Mouse (Mus musculus) heart, embryonic 14.5 days (tissue): Measurements from ENCODE around the gene Smpd3. TPM values are rescaled to one million over a fixed set of nuclear protein-coding genes. Genes with fewer than 3 reads are reported as not detected.

Experiments used
- ATAC-seq: fragments of 200-750 bp; cut with Nextera tagmentation; 2 replicates; pipeline ENCODE4 v1.8.0; 2017; ENCODE audit warnings: low read depth, moderate TSS enrichment; ENCODE audit not compliant: insufficient number of reproducible peaks, insufficient read depth, low FRiP score
- H3K27ac ChIP-seq, 2 experiments: fragments of 200-500 bp in 1 of 2; fragments of 300-500 bp in 1 of 2; sonication (generic) in 1 of 2; replicated peaks in 1 of 2; 2 replicates each; pipeline ENCODE4 v1.5.1; 2012 to 2014; ENCODE audit warnings: low read depth in 2 of 2, low read length in 2 of 2, control low read depth in 1 of 2, mild to moderate bottlenecking in 1 of 2, mixed read lengths in 1 of 2; ENCODE audit not compliant: control insufficient read depth in 1 of 2, insufficient read depth in 1 of 2
- H3K27me3 ChIP-seq: fragments of 300-500 bp; sonication (generic); 2 replicates; pipeline ENCODE4 v1.6.1; 2014; ENCODE audit warnings: mild to moderate bottlenecking, low read length, control low read depth; ENCODE audit not compliant: control insufficient read depth, insufficient read depth
- H3K36me3 ChIP-seq: fragments of 300-500 bp; sonication (generic); 2 replicates; pipeline ENCODE4 v1.6.1; 2014; ENCODE audit warnings: mild to moderate bottlenecking, control low read depth, low read length, mixed read lengths; ENCODE audit not compliant: control insufficient read depth, insufficient read depth
- H3K4me1 ChIP-seq, 2 experiments: fragments of 200-500 bp in 1 of 2; fragments of 300-500 bp in 1 of 2; sonication (generic) in 1 of 2; 2 replicates each; pipeline ENCODE4 v1.6.1; 2012 to 2014; ENCODE audit warnings: low read length in 2 of 2, control low read depth in 1 of 2, mixed read lengths in 1 of 2; ENCODE audit not compliant: control insufficient read depth in 2 of 2, insufficient read depth in 2 of 2
- H3K4me2 ChIP-seq: fragments of 300-500 bp; sonication (generic); 2 replicates; pipeline ENCODE4 v1.6.1; 2014; ENCODE audit warnings: mild to moderate bottlenecking, low read length
- H3K4me3 ChIP-seq, 2 experiments: fragments of 200-500 bp in 1 of 2; fragments of 300-500 bp in 1 of 2; sonication (generic) in 1 of 2; 2 replicates each; pipeline ENCODE4 v1.5.1; 2012 to 2014; ENCODE audit warnings: low read length in 2 of 2, mild to moderate bottlenecking in 2 of 2, control low read depth in 1 of 2, low read depth in 1 of 2, moderate library complexity in 1 of 2; ENCODE audit not compliant: control insufficient read depth in 1 of 2, insufficient read depth in 1 of 2
- H3K9ac ChIP-seq: fragments of 300-500 bp; sonication (generic); 2 replicates; pipeline ENCODE4 v1.6.1; 2014; ENCODE audit warnings: mild to moderate bottlenecking, low read length
- H3K9me3 ChIP-seq: fragments of 300-500 bp; sonication (generic); 2 replicates; pipeline ENCODE4 v1.6.1; 2016; ENCODE audit warnings: low read length, control low read depth; ENCODE audit not compliant: control insufficient read depth
- WGBS: fragments of 180-500 bp; shearing (Covaris S2); extraction: QIAGEN DNeasy Blood & Tissue Kit; methylation state at CpG from one replicate; pipeline ENCODE4 v1.1.7; 2014; 5-methylcytosine and 5-hydroxymethylcytosine counted together
- polyA plus RNA-seq: library from polyadenylated mRNA; unstranded; fragments of >200 nt; fragmentation: Nextera tagmentation; extraction: Ambion mirVana; gene quantifications from 2 replicates; pipeline ENCODE4 v1.2.1, GENCODE M21; 2014

The Smpd3 gene
- polyA plus RNA-seq, 1 experiment from 2014 or later = 1.9 TPM

DNA sequence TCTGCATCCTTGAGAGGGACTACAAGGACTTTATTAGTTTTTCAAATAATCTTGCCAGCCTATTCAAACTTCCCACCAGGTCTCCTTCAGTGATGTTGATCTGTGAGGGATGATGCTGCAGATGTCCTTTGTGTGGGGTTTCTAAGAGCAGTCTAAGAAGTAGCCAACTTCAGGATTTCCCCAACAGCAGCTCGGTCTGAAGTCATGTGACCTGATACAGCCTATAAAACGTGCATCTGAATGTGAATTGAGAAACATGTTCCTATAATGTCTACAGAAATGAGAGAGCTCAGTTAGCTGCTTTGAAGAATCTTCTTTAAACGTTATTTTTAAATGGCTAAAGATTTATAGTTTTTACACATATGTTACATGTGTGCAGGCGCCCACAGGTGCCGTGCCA, 5.7 kb upstream of the Smpd3 start:
- Histone ChIP-seq H3K27ac (no peak overlapping the region), H3K9me3 (no peaks in the 10 kb centered on the region), H3K36me3 (no peaks in the 10 kb centered on the region), H3K4me1 (peaks cover 7 to 11% of the 10 kb centered on the region in 2 experiments; a peak in 3 of 4 replicates), H3K9ac (no peak overlapping the region), H3K27me3 (no peaks in the 10 kb centered on the region), H3K4me3 (no peak overlapping the region), H3K4me2 (no peak overlapping the region)
- no peak for ATAC-seq
- WGBS = 72% methylated on average over 5 of the region's 5 CpGs

DNA sequence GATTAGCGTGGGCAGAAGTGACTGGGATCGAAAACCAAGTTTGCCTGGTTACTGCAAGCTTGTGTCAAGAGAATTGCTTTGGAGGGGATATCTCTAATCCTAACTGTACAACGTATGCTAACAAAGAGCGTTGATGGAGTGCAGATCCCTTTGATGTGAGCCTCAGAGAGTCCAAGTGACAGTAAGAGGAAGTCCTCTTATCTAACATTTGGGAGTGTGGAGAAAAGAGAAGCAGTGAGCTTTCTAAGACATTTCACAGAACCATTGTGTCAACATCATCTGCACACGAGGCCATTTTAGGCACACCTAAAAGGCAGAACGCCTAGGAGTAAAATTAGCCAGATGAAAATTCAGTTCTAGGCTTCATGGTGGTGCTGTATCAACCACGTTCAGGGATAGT, 5.0 kb upstream of the Smpd3 start:
- ATAC-seq = no peak
- Histone ChIP-seq H3K9ac (no peak overlapping the region), H3K36me3 (no peaks in the 10 kb centered on the region), H3K4me2 (no peak overlapping the region), H3K27ac (no peak overlapping the region), H3K4me3 (no peak overlapping the region), H3K27me3 (no peaks in the 10 kb centered on the region), H3K4me1 (peaks cover 7 to 13% of the 10 kb centered on the region in 2 experiments; a peak in 3 of 4 replicates), H3K9me3 (no peaks in the 10 kb centered on the region)
- 4% methylated on average over 7 of the region's 7 CpGs for WGBS

DNA sequence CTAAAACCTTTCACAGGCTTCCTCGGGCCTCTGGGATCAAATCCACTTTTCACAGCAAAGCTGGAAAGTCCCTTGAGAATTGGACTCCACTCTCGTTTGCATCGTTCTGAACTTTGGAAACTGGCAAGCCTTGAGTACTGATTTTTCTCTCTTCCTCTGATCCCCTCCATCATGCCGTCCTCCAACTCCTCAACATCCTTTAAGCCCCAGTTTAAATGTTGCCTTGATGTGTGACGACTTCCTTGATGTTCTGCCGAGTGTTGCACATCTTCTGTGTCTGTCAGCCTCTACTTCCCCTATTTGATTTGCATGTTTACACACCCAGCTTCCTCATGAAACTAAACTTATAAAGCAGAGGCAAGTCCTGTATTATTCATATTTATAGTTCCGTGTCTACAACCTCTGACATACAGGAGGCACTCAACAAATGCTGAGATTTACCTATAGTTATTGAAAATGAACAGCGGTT, 987 bp upstream of the Smpd3 start:
- Histone ChIP-seq H3K4me3 (peak overlapping the region; percentile 52 to 55; a peak in 3 of 4 replicates), H3K4me2 (peak overlapping the region; percentile 63), H3K27me3 (peaks cover 35% of the 10 kb centered on the region), H3K9me3 (no peaks in the 10 kb centered on the region), H3K9ac (peak overlapping the region; percentile 64), H3K36me3 (no peaks in the 10 kb centered on the region), H3K4me1 (peaks cover 7 to 19% of the 10 kb centered on the region in 2 experiments; a peak in 3 of 4 replicates), H3K27ac (0 out of 4 replicates have a peak overlapping the region, but pooled peaks of 1 of the 2 experiments have one; percentile 14)
- no peak for ATAC-seq
- 37% methylated on average over 8 of the region's 8 CpGs for WGBS

DNA sequence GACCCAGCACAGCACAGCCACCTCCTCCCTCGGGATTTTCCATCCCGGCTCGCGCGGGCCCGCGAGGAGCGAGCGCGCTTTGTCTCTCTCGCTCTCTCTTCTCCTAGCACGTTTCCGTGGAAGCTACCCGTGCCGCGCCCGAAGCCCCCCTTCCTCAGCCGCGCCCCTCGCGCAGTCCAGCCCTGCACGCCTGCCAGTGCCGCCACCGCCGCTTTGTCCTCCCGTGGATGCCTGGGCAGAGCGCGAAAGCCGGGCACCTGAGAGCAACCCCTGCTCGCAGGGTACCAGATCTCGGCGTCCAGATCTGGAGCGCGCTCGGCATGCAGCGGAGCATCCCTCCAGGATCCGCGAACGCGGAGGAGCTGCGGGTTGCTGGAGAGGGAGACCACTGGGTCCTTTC, 1.2 kb downstream of the Smpd3 start:
- H3K27ac ChIP-seq = no peak overlapping the region
- peak overlapping the region; percentile 31 for H3K4me2 ChIP-seq
- H3K36me3 ChIP-seq = no peaks in the 10 kb centered on the region
- H3K4me1 ChIP-seq = peaks cover 3 to 12% of the 10 kb centered on the region in 2 experiments; a peak in 2 of 4 replicates
- WGBS = 6% methylated on average over 40 of the region's 41 CpGs
- no peaks in the 10 kb centered on the region for H3K9me3 ChIP-seq
- H3K27me3 ChIP-seq = peaks cover 38% of the 10 kb centered on the region
- peak overlapping the region in 1 of 2 experiments; percentile 6; a peak in 1 of 4 replicates for H3K4me3 ChIP-seq
- H3K9ac ChIP-seq = no peak overlapping the region
- ATAC-seq = no peak

DNA sequence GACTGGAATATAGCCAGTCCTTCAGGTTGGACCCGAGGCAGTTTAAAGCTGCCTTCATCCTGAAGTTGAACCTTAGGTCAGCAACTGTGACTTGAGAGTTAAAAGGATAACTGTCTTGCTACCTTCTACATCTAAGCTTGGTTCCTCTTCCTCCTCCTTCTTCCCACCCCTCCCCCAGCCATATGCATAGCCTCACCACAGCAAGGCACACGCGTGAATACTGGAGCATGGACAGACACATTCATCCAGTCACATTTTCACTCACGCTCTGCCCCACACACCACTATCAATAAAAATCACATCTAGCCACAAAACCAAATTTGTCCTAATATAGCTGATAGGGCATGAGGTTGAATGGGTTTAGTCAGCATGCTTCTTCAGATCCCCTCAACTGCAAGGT, 1.8 kb downstream of the Smpd3 start:
- Histone ChIP-seq H3K4me2 (peak overlapping the region; percentile 31; the same call in 1 of the 2 replicates), H3K4me1 (peaks cover 3 to 12% of the 10 kb centered on the region in 2 experiments; a peak in 2 of 4 replicates), H3K9ac (no peak overlapping the region), H3K27ac (no peak overlapping the region), H3K27me3 (peaks cover 38% of the 10 kb centered on the region), H3K9me3 (no peaks in the 10 kb centered on the region), H3K4me3 (no peak overlapping the region), H3K36me3 (no peaks in the 10 kb centered on the region)
- no peak for ATAC-seq
- 73% methylated on average over 4 of the region's 4 CpGs for WGBS

DNA sequence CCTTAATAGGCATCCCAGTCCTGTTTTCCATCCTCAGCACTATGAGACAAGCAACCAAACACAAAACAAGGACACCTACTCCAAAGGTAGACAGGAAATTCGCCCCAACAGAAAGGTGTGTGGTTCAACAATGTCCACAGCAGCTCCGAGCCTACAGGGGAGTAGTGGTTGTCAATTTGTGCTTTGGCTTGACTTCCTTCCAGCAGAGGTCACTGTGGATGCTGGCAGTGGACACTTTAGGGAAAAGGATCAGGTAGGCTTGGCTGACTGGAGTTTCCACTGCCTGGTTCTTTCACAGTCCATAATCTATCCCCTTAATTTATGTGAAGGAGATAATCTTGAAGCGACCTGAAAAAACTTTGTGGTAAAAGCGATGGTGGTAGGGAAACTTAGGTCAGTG, 2.6 kb downstream of the Smpd3 start:
- Histone ChIP-seq H3K27ac (no peak overlapping the region), H3K4me2 (no peak overlapping the region), H3K9me3 (no peaks in the 10 kb centered on the region), H3K4me1 (peaks cover 3 to 12% of the 10 kb centered on the region in 2 experiments; a peak in 2 of 4 replicates), H3K9ac (no peak overlapping the region), H3K36me3 (no peaks in the 10 kb centered on the region), H3K4me3 (no peak overlapping the region), H3K27me3 (peaks cover 38% of the 10 kb centered on the region)
- 46% methylated on average over 4 of the region's 4 CpGs for WGBS
- ATAC-seq = no peak

DNA sequence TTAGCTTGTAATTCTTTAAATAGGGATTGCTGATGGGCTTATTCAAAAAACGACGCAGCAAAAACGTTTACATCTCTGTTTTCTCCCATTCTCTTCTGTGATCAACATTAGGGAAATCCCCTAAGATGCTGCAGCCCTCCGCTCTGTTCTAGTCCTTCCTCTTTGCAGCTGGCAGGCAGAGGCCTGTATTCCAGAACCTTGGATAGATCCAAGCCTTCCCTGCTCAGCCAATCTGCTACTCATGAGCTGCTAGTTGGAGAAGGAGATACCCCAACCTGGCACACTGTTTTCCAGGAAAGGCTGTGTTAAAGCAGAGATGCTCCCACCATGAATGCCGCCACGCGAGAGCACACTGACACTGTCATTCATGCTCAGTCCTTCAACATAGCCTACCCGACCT, 4.4 kb downstream of the Smpd3 start:
- Histone ChIP-seq H3K27ac (no peak overlapping the region), H3K36me3 (no peaks in the 10 kb centered on the region), H3K9ac (no peak overlapping the region), H3K4me2 (no peak overlapping the region), H3K9me3 (no peaks in the 10 kb centered on the region), H3K4me1 (peaks cover 0 to 6% of the 10 kb centered on the region in 2 experiments; a peak in 1 of 4 replicates), H3K4me3 (no peak overlapping the region), H3K27me3 (peaks cover 38% of the 10 kb centered on the region)
- ATAC-seq = no peak
- WGBS = 27% methylated on average over 8 of the region's 8 CpGs

DNA sequence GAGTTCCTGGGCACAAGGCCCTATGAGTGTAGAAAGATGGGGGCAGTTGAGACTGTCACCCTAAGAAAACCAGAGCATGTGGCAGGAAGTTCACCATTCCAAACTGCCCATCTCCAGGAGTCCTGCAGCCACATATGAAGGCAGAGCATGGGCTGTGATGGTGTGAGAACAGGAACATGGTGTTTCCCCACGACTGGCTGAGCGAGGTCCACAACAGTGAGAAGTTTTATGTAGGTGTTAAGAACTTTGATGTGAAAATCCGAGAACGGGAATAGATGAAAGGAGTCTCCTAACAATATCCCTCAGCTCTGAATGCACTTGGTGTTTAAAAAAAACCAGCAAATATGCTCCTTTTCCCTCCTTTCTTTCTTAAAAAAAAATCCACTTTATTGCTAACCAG, 5.3 kb downstream of the Smpd3 start:
- Histone ChIP-seq H3K4me3 (no peak overlapping the region), H3K4me1 (peaks cover 0 to 5% of the 10 kb centered on the region in 2 experiments; a peak in 1 of 4 replicates), H3K4me2 (no peak overlapping the region), H3K9ac (no peak overlapping the region), H3K9me3 (no peaks in the 10 kb centered on the region), H3K27ac (no peak overlapping the region), H3K36me3 (no peaks in the 10 kb centered on the region), H3K27me3 (peaks cover 37% of the 10 kb centered on the region)
- ATAC-seq = no peak
- 64% methylated on average over 4 of the region's 4 CpGs for WGBS
